In the genomic region with DNA sequence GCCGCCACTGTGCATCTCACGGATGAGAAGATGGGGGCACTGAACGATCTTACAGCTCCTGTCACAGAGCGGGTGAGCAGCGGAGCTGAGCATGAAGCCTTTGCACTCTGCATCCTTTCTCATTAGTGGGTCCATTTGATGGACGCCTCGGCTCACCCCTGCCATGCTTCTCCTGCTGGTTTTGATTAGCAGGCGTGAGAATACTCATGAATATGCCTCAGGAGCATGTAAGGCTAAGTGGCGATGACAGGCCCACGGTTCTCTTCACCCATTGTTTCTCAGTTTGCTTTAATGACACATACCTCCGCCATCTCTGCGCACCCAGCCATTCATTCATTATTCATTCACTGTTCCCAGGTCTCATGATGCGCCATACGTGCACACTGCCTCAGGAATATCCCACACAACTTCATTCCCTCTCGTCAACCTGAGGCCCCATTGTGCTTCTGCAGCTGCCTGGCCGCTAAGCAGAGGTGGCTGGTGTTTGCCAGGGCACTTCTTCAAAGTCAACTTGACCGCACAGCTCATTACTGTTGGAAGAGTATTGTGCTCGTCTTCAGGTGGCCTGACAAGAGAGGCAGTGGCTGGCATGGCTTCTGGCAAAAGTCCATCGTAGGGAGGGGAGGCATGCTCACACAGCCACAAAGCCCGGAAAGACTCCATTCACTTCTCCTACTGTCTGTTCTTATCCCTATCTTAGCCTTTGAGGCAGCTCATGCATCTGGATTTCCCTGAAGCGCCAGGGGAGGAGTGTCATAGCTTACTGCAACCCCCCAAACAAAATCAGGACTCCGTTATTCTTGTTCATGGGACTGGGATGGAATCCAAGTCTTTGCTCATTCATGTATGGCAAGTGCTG, we compare ENCODE assay signal across 16 mouse cellular contexts. TPM values are rescaled to one million over a fixed set of nuclear protein-coding genes. Genes with fewer than 3 reads are reported as not detected.
DNase-seq lines count a peak whose midpoint lies in the region; ATAC-seq and TF ChIP-seq lines count a peak whose summit lies in the region.
"Had no signal": no experiment of that assay in that cellular context is flagged by ENCODE, and none has a peak within 500 bp of the region (broad histone marks: within the 10 kb centered on the region; RNA-seq: fewer than 3 reads in every experiment).

No protein-coding gene starts in this region.

- peak; percentile 35 for DNase-seq in embryonic facial prominence, embryonic 14.5 days (ENCODE audit: low spot score)
- DNase-seq in embryonic facial prominence, embryonic 10.5 days (ENCODE audit: low spot score) = no peak
- peak; percentile 11 for DNase-seq in NIH3T3 (ENCODE audit: low read depth)
- peak; percentile 29 for DNase-seq in forebrain, postnatal 0 days
- peak; percentile 66 for DNase-seq in midbrain, embryonic 14.5 days
- no peak for DNase-seq in lung, adult 2 months
- DNase-seq: gastrocnemius, postnatal 25 days; kidney, adult 11 months; kidney, postnatal 36 days; liver, embryonic 13.5 days had no signal

- no peak for TF ChIP-seq CTCF in forebrain, postnatal 0 days (IDR thresholded peaks at IDR 0.05; ENCODE audit: low read depth)
- TF ChIP-seq CTCF in lung, adult 2 months (IDR thresholded peaks at IDR 0.05; ENCODE audit: insufficient read depth, low read length) = no peak

- no peaks in the 10 kb centered on the region for H3K9me3 ChIP-seq in embryonic facial prominence, embryonic 14.5 days (ENCODE audit: control insufficient read depth, low read length)
- H3K9me3 ChIP-seq in embryonic facial prominence, embryonic 10.5 days = no peaks in the 10 kb centered on the region
- H3K9me3 ChIP-seq in forebrain, postnatal 0 days (ENCODE audit: low read length) = no peaks in the 10 kb centered on the region
- no peaks in the 10 kb centered on the region for H3K9me3 ChIP-seq in midbrain, embryonic 14.5 days (ENCODE audit: control insufficient read depth, low read length)
- H3K9me3 ChIP-seq in heart, embryonic 12.5 days (replicated peaks) = 0 out of 2 replicates have a peak, but pooled peaks cover 3% of the 10 kb centered on the region
- H3K9me3 ChIP-seq: limb, embryonic 10.5 days; liver, embryonic 13.5 days; stomach, embryonic 15.5 days had no signal

- H3K36me3 ChIP-seq in embryonic facial prominence, embryonic 14.5 days (ENCODE audit: control insufficient read depth, insufficient read depth, low read length) = peaks cover 63% of the 10 kb centered on the region
- peaks cover 90% of the 10 kb centered on the region for H3K36me3 ChIP-seq in embryonic facial prominence, embryonic 10.5 days (replicated peaks)
- no peaks in the 10 kb centered on the region for H3K36me3 ChIP-seq in forebrain, postnatal 0 days (ENCODE audit: insufficient read depth)
- H3K36me3 ChIP-seq in midbrain, embryonic 14.5 days (ENCODE audit: control insufficient read depth, insufficient read depth, low read length) = no peaks in the 10 kb centered on the region
- H3K36me3 ChIP-seq in heart, embryonic 12.5 days = peaks cover 49% of the 10 kb centered on the region

- TF ChIP-seq POLR2A in lung, adult 2 months (IDR thresholded peaks at IDR 0.05; ENCODE audit: borderline replicate concordance, extremely low read depth, low read depth, low read length) = no peak

- H3K4me2 ChIP-seq in embryonic facial prominence, embryonic 14.5 days (ENCODE audit: low read depth, low read length) = no peak overlapping the region
- no peak overlapping the region for H3K4me2 ChIP-seq in forebrain, postnatal 0 days (ENCODE audit: low read depth)
- H3K4me2 ChIP-seq in midbrain, embryonic 14.5 days (ENCODE audit: low read length) = peak overlapping the region; percentile 28
- H3K4me2 ChIP-seq in heart, embryonic 12.5 days = no peak overlapping the region
- H3K4me2 ChIP-seq: liver, embryonic 13.5 days; stomach, embryonic 15.5 days had no signal

- H3K9ac ChIP-seq in embryonic facial prominence, embryonic 14.5 days (ENCODE audit: low read depth, low read length) = no peak overlapping the region
- no peak overlapping the region for H3K9ac ChIP-seq in forebrain, postnatal 0 days
- no peak overlapping the region for H3K9ac ChIP-seq in midbrain, embryonic 14.5 days (replicated peaks; ENCODE audit: low read length)
- no peak overlapping the region for H3K9ac ChIP-seq in heart, embryonic 12.5 days
- H3K9ac ChIP-seq: liver, embryonic 13.5 days; stomach, embryonic 15.5 days had no signal

- H3K27me3 ChIP-seq in embryonic facial prominence, embryonic 14.5 days (replicated peaks; ENCODE audit: control insufficient read depth, insufficient read depth, low read length) = no peaks in the 10 kb centered on the region
- no peaks in the 10 kb centered on the region for H3K27me3 ChIP-seq in embryonic facial prominence, embryonic 10.5 days (replicated peaks; ENCODE audit: low read depth, poor library complexity, severe bottlenecking)
- H3K27me3 ChIP-seq in forebrain, postnatal 0 days (ENCODE audit: insufficient read depth, low read length) = no peaks in the 10 kb centered on the region
- no peaks in the 10 kb centered on the region for H3K27me3 ChIP-seq in midbrain, embryonic 14.5 days (ENCODE audit: control insufficient read depth, insufficient read depth, low read length)
- H3K27me3 ChIP-seq in heart, embryonic 12.5 days (replicated peaks) = no peaks in the 10 kb centered on the region
- H3K27me3 ChIP-seq: liver, embryonic 13.5 days; megakaryocyte, embryonic 14.5 days; stomach, embryonic 15.5 days had no signal

- no peak for ATAC-seq in embryonic facial prominence, embryonic 14.5 days (ENCODE audit: low read depth)
- peak; percentile 45 for ATAC-seq in forebrain, postnatal 0 days
- peak; percentile 70; the same call in 1 of the 2 replicates for ATAC-seq in midbrain, embryonic 14.5 days (ENCODE audit: low FRiP score, low TSS enrichment)
- no peak for ATAC-seq in inflammation-experienced regulatory T-cells, adult 6 months
- ATAC-seq in heart, embryonic 12.5 days (ENCODE audit: insufficient number of reproducible peaks, low FRiP score) = no peak
- ATAC-seq: lung, postnatal 0 days had no signal

- H3K4me1 ChIP-seq in embryonic facial prominence, embryonic 14.5 days (ENCODE audit: control insufficient read depth, insufficient read depth, low read length) = no peaks in the 10 kb centered on the region
- peaks cover under 1% of the 10 kb centered on the region for H3K4me1 ChIP-seq in embryonic facial prominence, embryonic 10.5 days
- H3K4me1 ChIP-seq in forebrain, postnatal 0 days (ENCODE audit: insufficient read depth) = peaks cover 4% of the 10 kb centered on the region; the same call in 1 of the 2 replicates
- H3K4me1 ChIP-seq in midbrain, embryonic 14.5 days (ENCODE audit: control insufficient read depth, insufficient read depth, low read length) = peaks cover 13% of the 10 kb centered on the region
- H3K4me1 ChIP-seq in heart, embryonic 12.5 days (replicated peaks) = 0 out of 2 replicates have a peak, but pooled peaks cover 4% of the 10 kb centered on the region
- H3K4me1 ChIP-seq in lung, adult 2 months (ENCODE audit: control insufficient read depth, insufficient read depth, low read length) = no peaks in the 10 kb centered on the region
- H3K4me1 ChIP-seq: megakaryocyte, embryonic 14.5 days; stomach, embryonic 15.5 days had no signal

- 76% methylated on average over 22 of the region's 22 CpGs for WGBS in embryonic facial prominence, embryonic 14.5 days
- WGBS in embryonic facial prominence, embryonic 10.5 days = 84% methylated on average over 22 of the region's 22 CpGs
- 29% methylated on average over 22 of the region's 22 CpGs for WGBS in forebrain, postnatal 0 days
- WGBS in midbrain, embryonic 14.5 days = 43% methylated on average over 22 of the region's 22 CpGs
- 85% methylated on average over 22 of the region's 22 CpGs for WGBS in heart, embryonic 12.5 days
- whole genome bisulfite sequencing in lung, adult 2 months = 85% methylated on average over 22 of the region's 22 CpGs

- no peak overlapping the region for H3K4me3 ChIP-seq in embryonic facial prominence, embryonic 14.5 days (ENCODE audit: low read depth, low read length)
- H3K4me3 ChIP-seq in embryonic facial prominence, embryonic 10.5 days = no peak overlapping the region
- no peak overlapping the region for H3K4me3 ChIP-seq in forebrain, postnatal 0 days (ENCODE audit: low read depth, low read length)
- no peak overlapping the region for H3K4me3 ChIP-seq in midbrain, embryonic 14.5 days (replicated peaks; ENCODE audit: low read depth, low read length)
- no peak overlapping the region for H3K4me3 ChIP-seq in heart, embryonic 12.5 days
- H3K4me3 ChIP-seq in lung, adult 2 months (replicated peaks; ENCODE audit: extremely low read depth, low read depth, low read length) = no peak overlapping the region
- H3K4me3 ChIP-seq: limb, embryonic 10.5 days; liver, embryonic 13.5 days; megakaryocyte, embryonic 14.5 days; stomach, embryonic 15.5 days had no signal

- no peak overlapping the region for H3K27ac ChIP-seq in embryonic facial prominence, embryonic 14.5 days (replicated peaks; ENCODE audit: low read depth, low read length)
- no peak overlapping the region for H3K27ac ChIP-seq in embryonic facial prominence, embryonic 10.5 days (replicated peaks)
- H3K27ac ChIP-seq in forebrain, postnatal 0 days (ENCODE audit: low read depth, low read length) = no peak overlapping the region
- peak overlapping the region; percentile 75 for H3K27ac ChIP-seq in midbrain, embryonic 14.5 days (replicated peaks; ENCODE audit: low read depth, low read length)
- no peak overlapping the region for H3K27ac ChIP-seq in heart, embryonic 12.5 days (ENCODE audit: poor library complexity, severe bottlenecking)
- H3K27ac ChIP-seq: limb, embryonic 10.5 days; liver, embryonic 13.5 days; stomach, embryonic 15.5 days had no signal

RNA-seq across cellular contexts. Expression of gene Evc2, which starts 57.1 kb away (rescaled TPM):
- 19.4 and 23.5 TPM in 2 replicates for polyA plus RNA-seq in embryonic facial prominence, embryonic 14.5 days (2014; fragmentation: Nextera tagmentation; extraction: Ambion mirVana)
- polyA plus RNA-seq in embryonic facial prominence, embryonic 10.5 days (2016; fragmentation: Nextera tagmentation; extraction: Ambion mirVana) = 21.7 and 21.9 TPM in 2 replicates
- total RNA-seq in forebrain, postnatal 0 days (2014; rRNA removed) = 2.8 and 4.8 TPM in 2 replicates
- 2.8 and 3.0 TPM in 2 replicates for polyA plus RNA-seq in forebrain, postnatal 0 days (2015; fragmentation: Nextera tagmentation; extraction: Ambion mirVana)
- 5.5 and 6.0 TPM in 2 replicates for polyA plus RNA-seq in midbrain, embryonic 14.5 days (2014; fragmentation: Nextera tagmentation; extraction: Ambion mirVana)
- not detected for polyA plus RNA-seq in inflammation-experienced regulatory T-cells, adult 6 months (2017; shearing (Covaris generic))
- 11.6 and 12.2 TPM in 2 replicates for polyA plus RNA-seq in heart, embryonic 12.5 days (2016; fragmentation: Nextera tagmentation; extraction: Ambion mirVana)
- polyA plus RNA-seq in lung, adult 2 months (2012; rRNA removed) = 14.2 and 15.2 TPM in 2 replicates

RNA-seq across cellular contexts. Expression of gene Evc, which starts 58.7 kb away (rescaled TPM):
- polyA plus RNA-seq in embryonic facial prominence, embryonic 14.5 days (2014; fragmentation: Nextera tagmentation; extraction: Ambion mirVana) = 17.9 and 18.3 TPM in 2 replicates
- polyA plus RNA-seq in embryonic facial prominence, embryonic 10.5 days (2016; fragmentation: Nextera tagmentation; extraction: Ambion mirVana) = 25.0 and 28.7 TPM in 2 replicates
- 8.5 and 9.9 TPM in 2 replicates for total RNA-seq in forebrain, postnatal 0 days (2014; rRNA removed)
- polyA plus RNA-seq in forebrain, postnatal 0 days (2015; fragmentation: Nextera tagmentation; extraction: Ambion mirVana) = 2.3 and 2.4 TPM in 2 replicates
- polyA plus RNA-seq in midbrain, embryonic 14.5 days (2014; fragmentation: Nextera tagmentation; extraction: Ambion mirVana) = 3.3 and 4.0 TPM in 2 replicates
- polyA plus RNA-seq in inflammation-experienced regulatory T-cells, adult 6 months (2017; shearing (Covaris generic)) = not detected
- polyA plus RNA-seq in heart, embryonic 12.5 days (2016; fragmentation: Nextera tagmentation; extraction: Ambion mirVana) = 6.4 and 7.9 TPM in 2 replicates
- 11.0 and 11.8 TPM in 2 replicates for polyA plus RNA-seq in lung, adult 2 months (2012; rRNA removed)

Comparison
In these comparisons a context has a peak if more than half of its experiments do, and no peak if none do; other contexts are left out.
1. DNase-seq: peak in embryonic facial prominence, embryonic 14.5 days (single experiment), NIH3T3 (single experiment), forebrain, postnatal 0 days (single experiment) and midbrain, embryonic 14.5 days (single experiment); none in embryonic facial prominence, embryonic 10.5 days (single experiment) and lung, adult 2 months (single experiment).
2. ATAC-seq: peak in forebrain, postnatal 0 days (single experiment) and midbrain, embryonic 14.5 days (single experiment); none in embryonic facial prominence, embryonic 14.5 days (single experiment), inflammation-experienced regulatory T-cells, adult 6 months (single experiment) and heart, embryonic 12.5 days (single experiment).